In the genomic region with DNA sequence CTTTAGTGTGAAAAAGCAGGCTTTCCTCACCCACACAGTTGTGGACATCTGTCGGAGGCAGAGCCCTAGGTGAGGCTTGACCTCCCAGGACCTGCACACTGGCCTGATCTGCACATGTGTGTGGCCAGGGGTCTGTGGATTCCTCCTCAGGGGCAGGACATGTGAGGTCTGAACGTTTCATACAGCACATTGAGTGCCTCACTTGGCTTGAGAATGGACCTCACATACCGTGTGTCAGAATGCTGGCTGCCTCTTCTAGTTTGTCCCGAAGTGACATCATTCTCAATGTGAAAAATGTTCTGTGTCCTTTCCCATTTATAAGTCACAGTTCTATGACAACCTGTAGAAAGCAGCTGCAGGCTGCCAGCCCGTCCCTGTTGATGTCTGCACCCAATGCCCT, we compare ENCODE assay signal across 24 mouse cellular contexts.
A peak's percentile ranks its signal among the peaks of the same experiment; 100 is the strongest.
DNase-seq lines count a peak whose midpoint lies in the region; ATAC-seq lines count a peak whose summit lies in the region.
"Had no signal": no experiment of that assay in that cellular context is flagged by ENCODE, and none has a peak within 500 bp of the region (broad histone marks: within the 10 kb centered on the region; RNA-seq: fewer than 3 reads in every experiment).

No protein-coding gene starts in this region.

- H3K4me3 ChIP-seq in heart, embryonic 12.5 days = no peak overlapping the region
- no peak overlapping the region for H3K4me3 ChIP-seq in midbrain, embryonic 11.5 days (ENCODE audit: low read depth, low read length)
- no peak overlapping the region for H3K4me3 ChIP-seq in midbrain, embryonic 13.5 days (replicated peaks)
- H3K4me3 ChIP-seq: embryonic facial prominence, embryonic 10.5 days; embryonic facial prominence, embryonic 13.5 days; erythroblast, embryonic 14.5 days; forebrain, embryonic 12.5 days; forebrain, embryonic 15.5 days; heart, embryonic 10.5 days; heart, embryonic 15.5 days; hindbrain, embryonic 12.5 days; hindbrain, embryonic 15.5 days had no signal

- H3K9me3 ChIP-seq in heart, embryonic 12.5 days (replicated peaks) = no peaks in the 10 kb centered on the region
- no peaks in the 10 kb centered on the region for H3K9me3 ChIP-seq in midbrain, embryonic 11.5 days (ENCODE audit: control insufficient read depth, low read length)
- H3K9me3 ChIP-seq in midbrain, embryonic 13.5 days = no peaks in the 10 kb centered on the region
- H3K9me3 ChIP-seq: embryonic facial prominence, embryonic 10.5 days; embryonic facial prominence, embryonic 13.5 days; forebrain, embryonic 12.5 days; forebrain, embryonic 15.5 days; heart, embryonic 10.5 days; heart, embryonic 15.5 days; hindbrain, embryonic 12.5 days; hindbrain, embryonic 15.5 days had no signal

- H3K36me3 ChIP-seq in heart, embryonic 12.5 days = no peaks in the 10 kb centered on the region
- no peaks in the 10 kb centered on the region for H3K36me3 ChIP-seq in midbrain, embryonic 11.5 days (ENCODE audit: control insufficient read depth, insufficient read depth, low read length)
- H3K36me3 ChIP-seq in midbrain, embryonic 13.5 days = no peaks in the 10 kb centered on the region
- H3K36me3 ChIP-seq: embryonic facial prominence, embryonic 10.5 days; embryonic facial prominence, embryonic 13.5 days; forebrain, embryonic 12.5 days; forebrain, embryonic 15.5 days; heart, embryonic 10.5 days; heart, embryonic 15.5 days; hindbrain, embryonic 12.5 days; hindbrain, embryonic 15.5 days had no signal

- H3K9ac ChIP-seq in heart, embryonic 12.5 days = no peak overlapping the region
- no peak overlapping the region for H3K9ac ChIP-seq in midbrain, embryonic 11.5 days (ENCODE audit: low read length)
- no peak overlapping the region for H3K9ac ChIP-seq in midbrain, embryonic 13.5 days (replicated peaks)
- H3K9ac ChIP-seq: embryonic facial prominence, embryonic 13.5 days; forebrain, embryonic 12.5 days; forebrain, embryonic 15.5 days; heart, embryonic 15.5 days; hindbrain, embryonic 12.5 days; hindbrain, embryonic 15.5 days had no signal

- H3K4me1 ChIP-seq in heart, embryonic 12.5 days (replicated peaks) = peaks cover 7% of the 10 kb centered on the region
- no peaks in the 10 kb centered on the region for H3K4me1 ChIP-seq in midbrain, embryonic 11.5 days (ENCODE audit: control insufficient read depth, insufficient read depth, low read length)
- peaks cover 8% of the 10 kb centered on the region for H3K4me1 ChIP-seq in midbrain, embryonic 13.5 days (replicated peaks)
- H3K4me1 ChIP-seq: embryonic facial prominence, embryonic 10.5 days; heart, embryonic 10.5 days; hindbrain, embryonic 12.5 days; hindbrain, embryonic 15.5 days had no signal

- intact Hi-C loops in heart, postnatal 10 days (cut with DNase I) = no loop called here
- intact Hi-C loops in heart, postnatal 25 days (cut with DNase I) = no loop called here

- H3K4me2 ChIP-seq in heart, embryonic 12.5 days = no peak overlapping the region
- H3K4me2 ChIP-seq in midbrain, embryonic 11.5 days = no peak overlapping the region
- H3K4me2 ChIP-seq in midbrain, embryonic 13.5 days (replicated peaks) = no peak overlapping the region
- H3K4me2 ChIP-seq: embryonic facial prominence, embryonic 13.5 days; forebrain, embryonic 12.5 days; forebrain, embryonic 15.5 days; heart, embryonic 15.5 days; hindbrain, embryonic 12.5 days; hindbrain, embryonic 15.5 days had no signal

- DNase-seq in heart, adult 11 months = peak; percentile 92
- DNase-seq in heart, postnatal 10 days = peak; percentile 40 to 41
- DNase-seq in heart, postnatal 25 days (ENCODE audit: low spot score) = no peak
- DNase-seq in midbrain, embryonic 11.5 days (ENCODE audit: low spot score, missing footprints) = peak; percentile 47
- DNase-seq: adrenal gland, adult 8-10 months; adrenal gland, postnatal 25 days; cerebellum, adult 11-12 months; cerebellum, adult 8-10 months; cerebellum, postnatal 10 days; cerebellum, postnatal 36 days; embryo, embryonic 11 days; gastrocnemius, postnatal 25 days had no signal

- H3K27ac ChIP-seq in heart, embryonic 12.5 days (ENCODE audit: poor library complexity, severe bottlenecking) = no peak overlapping the region
- H3K27ac ChIP-seq in midbrain, embryonic 11.5 days (ENCODE audit: low read depth, low read length) = no peak overlapping the region
- H3K27ac ChIP-seq in midbrain, embryonic 13.5 days = no peak overlapping the region
- H3K27ac ChIP-seq: embryonic facial prominence, embryonic 10.5 days; embryonic facial prominence, embryonic 13.5 days; forebrain, embryonic 12.5 days; forebrain, embryonic 15.5 days; heart, embryonic 10.5 days; heart, embryonic 15.5 days; hindbrain, embryonic 12.5 days; hindbrain, embryonic 15.5 days had no signal

- 70% methylated on average over 5 of the region's 5 CpGs for WGBS in heart, embryonic 12.5 days
- WGBS in midbrain, embryonic 11.5 days = 74% methylated on average over 5 of the region's 5 CpGs
- 72% methylated on average over 5 of the region's 5 CpGs for WGBS in midbrain, embryonic 13.5 days

- H3K27me3 ChIP-seq in heart, embryonic 12.5 days (replicated peaks) = peaks cover 7% of the 10 kb centered on the region; the same call in 1 of the 2 replicates
- H3K27me3 ChIP-seq in midbrain, embryonic 11.5 days (ENCODE audit: control insufficient read depth, insufficient read depth, low read length) = no peaks in the 10 kb centered on the region
- no peaks in the 10 kb centered on the region for H3K27me3 ChIP-seq in midbrain, embryonic 13.5 days
- H3K27me3 ChIP-seq: embryonic facial prominence, embryonic 13.5 days; forebrain, embryonic 12.5 days; forebrain, embryonic 15.5 days; heart, embryonic 15.5 days; hindbrain, embryonic 12.5 days; hindbrain, embryonic 15.5 days had no signal

- no peak for ATAC-seq in heart, embryonic 12.5 days (ENCODE audit: insufficient number of reproducible peaks, low FRiP score)
- ATAC-seq in midbrain, embryonic 11.5 days (ENCODE audit: low FRiP score) = no peak
- no peak for ATAC-seq in midbrain, embryonic 13.5 days
- ATAC-seq: activated CD4-positive, CD25-positive, alpha-beta regulatory T cell, adult 4 months; forebrain, embryonic 15.5 days had no signal
